Mouse (Mus musculus): ENCODE results near the gene Zfp988.
"Not testable (repeated sequence)": the region's sequence is repeated elsewhere in the genome, so short reads cannot be mapped to it uniquely, and the experiment has no call there.

Zfp988 gene

DNA sequence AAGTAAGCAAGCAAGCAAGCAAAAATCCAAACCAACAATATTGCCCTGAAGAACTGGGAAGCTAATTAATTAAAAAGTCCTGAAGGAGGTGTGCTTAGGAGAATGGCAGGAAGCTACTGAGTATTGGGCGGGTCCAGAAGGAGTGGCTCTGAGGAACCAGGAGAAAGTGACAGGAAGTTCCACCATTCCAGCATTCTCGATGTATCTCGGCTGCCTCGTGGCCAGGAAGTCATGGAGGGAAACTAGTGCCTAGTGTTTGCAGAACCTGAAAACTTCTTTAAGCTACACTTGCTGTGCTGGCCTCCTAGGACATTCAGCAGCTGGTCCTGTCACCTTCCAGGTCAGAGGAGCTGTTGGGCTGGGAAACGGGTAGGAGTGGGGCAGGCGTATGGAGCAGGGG, at the start of gene Zfp988:
Gene Zfp988 (plus strand): TSS at position 239 of the 400 bp plus-strand sequence.
- DNase-seq (ENCODE audit: low read depth, low spot score) = peak; percentile 37

DNA sequence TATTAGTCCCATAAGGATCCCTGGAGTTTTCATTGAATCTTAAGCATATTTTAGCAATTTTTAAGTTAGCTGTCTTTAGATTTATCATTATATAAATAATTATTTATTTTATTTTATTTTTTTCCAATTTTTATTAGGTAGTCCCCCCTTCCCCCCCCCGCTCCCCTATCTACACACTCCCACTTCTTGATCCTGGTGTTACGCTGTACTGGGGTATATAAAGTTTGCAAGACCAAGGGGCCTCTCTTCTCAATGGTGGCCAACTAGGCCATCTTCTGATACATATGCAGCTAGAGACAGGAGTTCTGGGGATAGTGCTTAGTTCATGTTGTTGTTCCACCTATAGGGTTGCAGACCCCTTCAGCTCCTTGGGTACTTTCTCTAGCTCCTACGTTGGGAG, 42.8 kb upstream of the Zfp988 start:
- DNase-seq (ENCODE audit: low read depth, low spot score) = not testable (repeated sequence)

DNA sequence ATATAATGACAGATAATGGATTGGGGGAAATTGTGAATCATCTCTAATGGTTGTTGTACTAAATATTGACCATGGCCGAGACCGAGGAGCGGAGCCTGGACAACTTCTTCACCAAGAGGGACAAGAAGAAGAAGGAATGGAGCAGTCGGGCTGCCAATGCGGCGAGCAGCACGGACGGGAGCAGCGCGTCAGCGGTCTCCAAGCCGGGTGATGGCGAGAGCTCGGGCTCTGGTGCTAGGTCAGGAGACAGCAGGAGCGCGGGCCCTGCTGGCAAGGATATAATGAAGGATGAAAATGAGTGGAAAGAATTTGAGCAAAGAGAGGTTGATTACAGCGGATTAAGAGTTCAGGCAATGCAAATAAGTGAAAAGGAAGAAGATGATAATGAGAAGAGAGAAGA, 38.2 kb upstream of the Zfp988 start:
- not testable (repeated sequence) for DNase-seq (ENCODE audit: low read depth, low spot score)

DNA sequence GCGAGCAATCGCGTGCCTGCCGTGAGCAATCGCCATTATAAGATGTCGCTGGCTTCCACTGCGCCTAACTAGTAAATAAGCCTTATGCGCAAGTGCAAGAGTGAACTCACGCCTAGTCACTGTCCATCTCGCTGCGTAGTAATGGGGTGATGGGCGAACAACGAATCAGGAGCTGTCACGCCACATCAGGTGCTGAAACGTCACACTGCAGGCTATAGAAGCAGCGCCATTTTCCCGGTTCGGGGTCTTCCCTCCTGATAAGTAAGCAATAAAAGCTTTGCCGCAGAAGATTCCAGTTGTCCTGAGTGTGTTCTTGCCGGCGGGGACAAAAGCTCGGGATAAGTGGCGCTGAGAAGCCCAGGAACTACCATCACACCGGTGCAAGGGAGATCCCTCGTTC, 36.7 kb upstream of the Zfp988 start:
- DNase-seq (ENCODE audit: low read depth, low spot score) = not testable (repeated sequence)

DNA sequence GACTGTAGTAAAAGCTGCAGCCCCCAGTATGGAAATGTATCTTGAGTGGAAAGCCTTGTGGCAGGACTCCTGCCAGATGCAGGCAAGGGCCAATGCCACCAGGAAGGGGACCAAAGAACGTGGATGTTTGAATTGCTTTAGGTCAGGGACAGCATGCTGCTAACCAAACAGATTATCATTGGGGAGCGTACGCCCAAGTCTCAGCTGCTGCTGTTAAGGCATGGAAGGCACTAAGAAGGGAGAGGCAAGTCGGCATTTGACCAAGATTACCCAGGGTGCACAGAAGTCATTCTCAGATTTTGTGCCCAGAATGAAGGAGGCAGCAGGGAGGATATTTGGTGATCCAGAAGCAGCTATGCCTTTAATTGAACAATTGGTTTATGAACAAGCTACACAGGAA, 35.4 kb upstream of the Zfp988 start:
- DNase-seq (ENCODE audit: low read depth, low spot score) = not testable (repeated sequence)

DNA sequence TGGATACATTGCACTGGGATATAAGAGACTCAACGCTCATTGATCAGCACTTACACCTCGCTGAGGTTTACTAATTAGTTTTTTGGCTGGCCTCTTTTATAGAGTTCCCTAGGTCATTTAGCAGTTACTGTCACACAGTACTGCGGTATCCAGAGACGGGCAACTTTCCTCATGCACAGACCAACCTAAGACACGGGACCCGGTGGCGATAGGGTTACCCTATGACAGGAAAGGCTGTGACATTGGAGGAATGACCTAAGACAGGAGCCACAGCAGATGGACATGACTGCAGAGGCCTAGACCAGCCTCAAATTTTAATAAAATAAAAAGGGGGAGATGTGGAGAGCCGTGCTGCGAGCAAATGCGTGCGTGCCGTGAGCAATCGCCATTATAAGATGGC, 33.9 kb upstream of the Zfp988 start:
- DNase-seq (ENCODE audit: low read depth, low spot score) = not testable (repeated sequence)

DNA sequence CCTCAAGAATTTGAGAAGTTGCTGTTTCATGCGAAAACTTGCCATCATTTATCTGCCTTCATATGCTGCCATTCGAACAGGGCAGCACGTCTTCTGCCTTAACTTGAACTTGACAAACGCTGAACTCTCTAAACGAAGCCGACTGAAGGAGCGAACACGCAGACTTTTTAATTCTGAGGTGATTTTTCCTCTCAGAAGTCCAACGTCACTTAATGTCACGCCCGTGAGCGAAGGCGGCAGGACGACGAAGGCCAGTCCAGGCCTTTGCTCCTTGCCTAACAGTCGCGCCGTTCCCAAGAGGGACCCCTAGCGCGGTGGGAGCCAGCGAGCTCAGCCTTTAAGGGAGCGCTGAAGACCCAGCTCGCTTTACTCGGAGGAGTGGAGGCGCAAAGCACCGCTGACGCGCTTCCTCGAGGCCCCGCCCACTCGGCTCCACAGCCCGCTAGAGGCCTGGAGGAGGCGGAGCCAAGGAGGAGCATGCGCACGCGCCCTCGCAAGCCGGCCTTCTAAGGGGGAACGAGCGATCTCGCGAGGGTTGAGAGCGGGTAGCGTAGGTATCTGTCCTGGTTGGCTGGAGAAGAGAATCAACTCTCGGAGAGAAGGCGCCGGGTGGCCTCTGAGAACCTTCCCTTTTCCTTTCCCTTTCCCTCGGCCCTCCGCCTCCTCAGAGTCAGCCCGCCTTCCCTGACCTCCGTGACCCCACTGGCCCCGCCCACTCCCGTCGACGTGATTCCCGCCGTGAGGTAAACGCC, 30.3 kb upstream of the Zfp988 start:
- peak; percentile 97 for DNase-seq (ENCODE audit: low read depth, low spot score)

DNA sequence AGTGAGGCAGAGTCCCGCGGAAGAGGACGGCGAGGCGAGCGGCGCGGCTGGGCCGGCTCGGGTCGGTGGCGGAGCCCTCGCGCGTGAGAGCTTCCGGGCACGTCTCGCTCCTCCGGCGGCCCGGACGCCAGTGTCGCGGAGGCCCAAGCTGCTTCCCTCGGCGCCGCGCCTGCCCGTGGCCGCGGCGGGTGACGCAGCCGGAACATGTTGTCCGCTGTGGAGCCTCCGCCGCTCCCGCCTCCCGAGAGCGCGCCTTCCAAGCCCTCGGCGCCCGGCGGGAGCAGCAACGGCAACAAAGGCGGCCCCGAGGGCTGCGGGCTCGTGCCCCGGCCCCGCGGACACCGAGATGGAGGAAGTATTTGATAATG, 29.7 kb upstream of the Zfp988 start:
- not testable (repeated sequence) for DNase-seq (ENCODE audit: low read depth, low spot score)

DNA sequence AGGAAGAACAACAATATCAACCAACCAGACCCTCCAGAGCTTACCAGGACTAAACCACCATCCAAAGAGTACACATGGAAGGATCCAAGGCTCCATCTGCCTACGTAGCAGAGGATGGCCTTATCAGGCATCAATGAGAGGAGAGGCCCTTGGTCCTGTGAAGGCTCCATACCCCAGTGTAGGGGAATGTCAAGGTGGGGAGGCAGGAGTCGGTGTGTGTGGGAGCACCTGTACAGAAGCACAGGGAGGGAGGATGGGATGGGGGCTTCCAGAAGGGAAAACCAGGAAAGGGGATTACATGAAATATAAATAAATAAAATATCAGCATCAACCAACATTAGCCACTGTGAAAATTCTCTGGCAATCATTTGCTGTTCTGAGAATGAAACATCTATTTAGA, 25.1 kb upstream of the Zfp988 start:
- not testable (repeated sequence) for DNase-seq (ENCODE audit: low read depth, low spot score)

DNA sequence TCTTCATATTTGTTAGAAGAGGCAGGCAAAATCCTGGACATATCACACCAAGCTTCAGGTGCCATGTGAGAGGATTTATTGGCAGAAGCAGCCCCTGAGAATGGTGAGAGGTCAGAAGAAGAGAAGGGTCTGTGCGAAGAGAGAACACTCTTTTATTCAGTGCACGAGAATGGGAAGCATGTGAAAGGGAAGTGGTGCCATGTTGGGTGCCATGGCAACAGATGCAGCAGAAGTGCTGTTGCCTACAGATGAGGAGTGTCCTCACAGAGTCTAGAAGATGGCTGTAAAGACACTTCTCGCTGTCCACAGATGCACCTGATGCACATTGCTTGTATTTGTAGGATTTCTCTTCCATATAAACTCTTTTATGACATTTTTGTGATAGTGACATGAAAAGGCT, 6.9 kb upstream of the Zfp988 start:
- DNase-seq (ENCODE audit: low read depth, low spot score) = peak; percentile 10

DNA sequence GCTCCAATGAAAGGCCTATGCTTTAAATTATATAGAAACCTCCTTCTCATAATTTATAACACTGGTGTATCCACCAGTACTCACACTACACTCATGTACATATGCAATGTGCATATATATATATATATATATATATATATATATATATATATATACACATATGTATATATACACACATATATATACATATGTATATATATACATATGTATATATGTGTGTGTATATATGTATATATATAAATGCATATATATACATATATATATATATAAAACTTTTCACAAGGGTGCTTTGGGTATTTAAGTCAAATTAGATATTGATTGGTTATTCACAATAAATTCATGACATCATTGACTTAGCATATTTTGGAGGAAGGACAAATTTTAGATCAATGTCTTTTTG, 3.1 kb upstream of the Zfp988 start:
- DNase-seq (ENCODE audit: low read depth, low spot score) = not testable (repeated sequence)

DNA sequence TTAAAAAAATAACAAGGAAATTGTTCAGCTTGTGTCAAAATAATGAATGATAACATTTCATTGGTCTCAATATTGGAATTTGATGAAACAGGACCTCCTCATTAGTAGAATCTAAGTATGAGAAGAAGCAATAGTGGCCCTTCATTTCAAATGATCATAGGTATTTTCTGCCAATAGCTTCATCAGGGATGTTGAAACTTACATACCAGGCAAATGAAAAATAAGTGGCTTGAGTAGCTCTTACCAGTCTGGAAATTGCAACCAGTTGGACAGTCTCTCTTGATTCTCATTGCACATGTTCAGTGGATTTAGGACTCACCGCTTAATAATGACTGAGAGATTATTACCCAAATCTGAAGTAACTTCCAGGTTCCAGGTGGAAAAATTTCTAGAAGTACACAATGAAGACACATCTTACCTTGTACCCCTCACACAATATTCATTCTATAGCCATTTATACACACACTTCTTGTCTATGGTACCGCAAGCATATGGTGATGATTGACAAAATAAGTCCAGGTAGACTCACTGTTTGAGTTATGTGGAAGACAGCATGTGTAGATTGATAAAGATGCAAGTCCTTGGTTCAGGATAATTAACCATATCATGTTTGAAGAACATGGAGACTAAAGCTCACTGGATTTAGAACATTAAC, 29.7 kb downstream of the Zfp988 start:
- not testable (repeated sequence) for DNase-seq (ENCODE audit: low read depth, low spot score)

DNA sequence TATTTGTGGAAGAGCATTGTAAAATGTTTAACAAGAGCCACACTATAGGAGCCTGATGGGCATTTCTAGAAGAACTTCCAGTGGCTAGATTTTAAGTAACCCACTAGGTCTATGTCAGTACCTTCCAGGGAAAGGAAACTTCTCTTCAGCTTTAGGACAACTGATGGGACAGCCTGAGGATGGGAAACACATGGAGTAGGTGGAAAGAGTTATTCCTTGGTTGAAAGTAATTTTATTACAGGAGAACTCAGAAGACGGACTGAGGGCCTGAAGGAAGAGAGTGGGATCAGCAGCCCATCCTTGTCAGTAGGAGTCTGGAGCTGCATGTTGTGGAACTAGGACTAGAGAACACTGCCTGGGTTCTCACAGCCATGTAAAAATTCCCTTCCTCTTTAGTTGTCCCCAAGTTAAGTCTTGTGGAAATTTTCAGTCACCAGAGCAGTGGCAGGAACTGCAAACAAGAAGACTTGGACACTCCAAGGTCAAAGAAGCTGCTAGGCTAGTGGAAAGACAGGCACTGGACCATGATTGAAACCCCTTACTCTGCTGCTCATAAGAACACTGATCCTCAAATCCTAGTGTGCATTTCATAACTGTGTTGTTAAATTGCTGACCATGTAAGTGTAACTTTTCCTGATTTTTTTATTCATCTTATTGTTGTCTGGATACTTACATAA, 30.4 kb downstream of the Zfp988 start:
- peak; percentile 33 for DNase-seq (ENCODE audit: low read depth, low spot score)

DNA sequence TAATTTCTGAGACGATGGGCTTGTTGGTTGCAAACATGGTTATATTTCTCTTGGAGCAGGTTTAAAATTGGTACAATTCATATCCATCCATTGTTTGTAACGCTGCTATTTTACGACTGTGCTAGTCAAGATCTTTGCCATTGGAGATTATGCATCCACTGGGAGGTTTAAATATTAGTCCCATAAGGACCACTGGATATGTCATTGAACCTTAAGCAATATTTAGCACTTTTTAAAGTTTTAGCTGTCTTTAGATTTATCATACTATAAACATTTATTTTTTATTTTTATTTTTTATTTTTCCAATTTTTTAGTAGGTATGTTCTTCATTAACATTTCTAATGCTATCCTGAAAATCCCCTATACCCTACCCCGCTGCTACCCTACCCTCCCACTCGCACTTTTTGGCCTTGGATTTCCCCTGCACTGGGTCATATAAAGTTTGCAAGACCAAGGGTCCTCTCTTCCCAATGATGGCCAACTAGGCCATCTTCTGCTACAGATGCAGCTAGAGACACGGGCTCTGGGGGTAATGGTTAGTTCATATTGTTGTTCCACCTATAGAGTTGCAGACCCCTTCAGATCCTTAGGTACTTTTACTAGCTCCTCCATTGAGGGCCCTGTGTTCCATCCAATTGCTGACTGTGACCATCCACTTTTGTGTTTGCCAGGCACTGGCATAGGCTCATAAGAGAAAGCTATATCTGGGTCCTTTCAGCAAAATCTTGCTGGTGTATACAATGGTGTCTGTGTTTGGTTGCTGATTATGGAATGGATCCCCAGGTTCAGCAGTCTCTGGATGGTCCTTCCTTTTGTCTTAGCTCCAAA, 31.1 kb downstream of the Zfp988 start:
- not testable (repeated sequence) for DNase-seq (ENCODE audit: low read depth, low spot score)

DNA sequence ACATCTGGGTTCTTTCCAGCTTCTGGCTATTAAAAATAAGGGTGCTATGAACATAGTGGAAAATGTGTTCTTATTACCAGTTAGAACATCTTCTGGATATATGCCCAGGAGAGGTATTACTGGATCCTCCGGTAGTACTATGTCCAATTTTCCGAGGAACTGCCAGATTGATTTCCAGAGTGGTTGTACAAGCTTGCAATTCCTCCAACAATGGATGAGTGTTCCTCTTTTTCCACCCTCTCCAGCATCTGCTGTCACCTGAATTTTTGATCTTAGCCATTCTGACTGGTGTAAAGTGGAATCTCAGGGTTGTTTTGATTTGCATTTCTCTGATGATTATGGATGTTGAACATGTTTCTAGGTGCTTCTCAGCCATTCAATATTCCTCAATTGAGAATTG, 32.0 kb downstream of the Zfp988 start:
- DNase-seq (ENCODE audit: low read depth, low spot score) = not testable (repeated sequence)

DNA sequence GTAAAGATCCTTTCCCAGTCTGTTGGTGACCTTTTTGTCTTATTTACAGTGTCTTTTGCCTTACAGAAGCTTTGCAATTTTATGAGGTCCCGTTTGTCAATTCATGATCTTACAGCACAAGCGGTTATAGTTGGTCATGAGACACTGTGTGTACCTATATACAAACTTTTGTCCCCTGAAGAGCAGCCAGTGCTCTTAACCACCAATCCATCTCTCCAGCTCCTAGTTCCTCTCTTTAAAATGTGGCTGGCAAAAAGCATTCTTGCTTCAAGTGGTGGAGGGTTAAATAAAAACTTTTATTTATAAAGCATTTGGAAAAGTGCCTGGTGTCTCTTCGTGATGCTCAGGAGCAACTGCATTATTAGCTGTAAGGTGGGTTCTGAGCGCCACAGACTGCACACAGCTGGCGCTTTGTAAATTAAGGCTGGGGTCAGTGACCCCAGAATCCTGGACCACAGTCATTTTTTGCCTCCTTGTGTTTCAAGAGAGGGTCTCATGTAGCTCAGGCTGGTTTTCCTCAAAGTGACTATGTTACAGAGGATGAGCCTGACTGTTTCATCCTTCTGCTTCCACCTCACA, 32.6 kb downstream of the Zfp988 start:
- DNase-seq (ENCODE audit: low read depth, low spot score) = no peak

DNA sequence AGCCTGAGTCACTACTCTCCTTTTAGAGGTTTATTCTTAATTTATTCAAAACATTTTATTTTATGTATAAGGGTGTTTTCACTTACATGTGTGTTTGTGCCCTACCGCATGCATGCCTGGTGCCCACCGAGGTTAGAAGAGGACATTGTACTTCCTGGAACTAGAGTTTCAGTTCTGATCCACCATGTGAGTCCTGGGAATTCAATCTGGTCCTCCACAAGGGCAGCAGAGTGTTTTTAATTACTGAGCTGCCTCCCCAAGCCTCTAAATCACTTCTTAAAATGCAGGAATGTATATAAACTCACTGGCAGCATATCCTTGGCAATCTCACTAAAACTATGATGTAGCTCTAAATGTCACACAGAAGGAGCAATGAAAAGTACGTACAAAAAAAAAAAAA, 33.2 kb downstream of the Zfp988 start:
- DNase-seq (ENCODE audit: low read depth, low spot score) = not testable (repeated sequence)

DNA sequence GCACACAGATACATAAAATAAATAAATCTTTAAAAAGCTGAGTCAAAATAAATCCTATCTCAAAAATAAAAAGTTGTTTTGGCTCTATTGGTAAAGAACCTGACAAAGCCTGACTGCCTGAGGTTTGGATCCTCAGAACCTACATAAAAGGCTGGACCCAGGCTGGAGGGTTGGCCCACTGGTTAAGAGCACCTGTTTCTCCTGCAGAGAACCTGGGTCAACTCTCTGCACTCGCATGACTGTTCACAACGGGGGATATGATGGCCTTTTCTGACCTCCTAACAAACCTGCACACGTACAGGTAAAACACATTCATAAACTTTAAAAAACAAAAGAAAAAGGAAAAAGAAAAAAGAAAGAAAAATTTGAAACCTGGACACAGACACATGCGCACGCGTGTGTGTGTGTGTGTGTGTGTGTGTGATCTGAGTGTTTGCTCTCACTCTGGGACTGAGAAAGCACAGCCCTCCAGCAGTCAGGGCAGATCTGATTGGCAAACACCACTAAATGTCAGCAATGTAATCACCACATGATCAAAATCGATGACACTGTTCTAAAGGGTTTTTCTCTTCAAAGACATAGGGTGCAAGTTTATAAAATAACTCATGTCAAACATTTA, 34.2 kb downstream of the Zfp988 start:
- not testable (repeated sequence) for DNase-seq (ENCODE audit: low read depth, low spot score)

DNA sequence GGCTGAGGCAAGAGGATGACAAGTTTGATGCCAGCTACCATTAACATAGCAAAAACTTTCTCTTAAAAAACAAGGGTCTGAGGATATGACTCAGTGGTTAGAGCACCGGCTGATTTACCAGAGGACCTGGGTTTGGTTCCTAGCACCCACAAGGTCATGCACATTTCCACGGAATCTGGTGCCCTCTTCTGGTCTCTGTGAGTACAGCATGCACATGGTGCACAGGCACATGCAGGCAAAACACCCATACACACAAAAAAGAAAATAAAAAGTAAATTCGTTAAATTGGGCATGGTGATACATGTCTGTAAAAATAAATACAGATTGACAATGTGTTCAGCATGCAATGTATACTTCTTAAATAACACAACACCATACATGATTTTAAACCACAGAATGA, 34.8 kb downstream of the Zfp988 start:
- DNase-seq (ENCODE audit: low read depth, low spot score) = peak; percentile 65

DNA sequence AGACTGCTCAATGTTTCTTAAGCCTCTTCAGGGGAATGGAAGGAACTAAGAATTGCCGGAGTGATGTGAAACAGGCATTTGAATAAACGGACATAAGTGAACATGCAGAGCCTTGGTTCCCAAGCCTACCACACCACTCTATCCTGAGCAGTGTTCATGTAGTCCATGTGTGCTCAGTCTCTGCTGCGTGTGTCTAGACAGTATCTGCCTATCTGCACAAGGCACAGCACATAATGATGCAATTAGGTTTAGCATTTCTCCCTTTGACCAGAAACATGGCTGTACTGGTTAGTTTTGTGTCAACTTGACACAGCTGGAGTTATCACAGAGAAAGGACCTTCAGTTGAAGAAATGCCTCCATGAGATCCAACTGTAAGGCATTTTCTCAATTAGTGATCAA, 35.4 kb downstream of the Zfp988 start:
- DNase-seq (ENCODE audit: low read depth, low spot score) = not testable (repeated sequence)
